Mouse (Mus musculus) kidney, postnatal 10 days (tissue): ENCODE measurements around the gene Ifi208.
"Not testable (repeated sequence)": the region's sequence is repeated elsewhere in the genome, so short reads cannot be mapped to it uniquely, and the experiment has no call there.

ENCODE experiments used
- DNase-seq: peaks from one replicate; pipeline ENCODE4 v3.0.0; 2021; ENCODE audit warnings: mixed read lengths

The Ifi208 gene

GRCm38 (mm10) chr1:173673458-173674097, at the start of gene Ifi208:
Gene Ifi208 (plus strand): TSS chr1:173673675.
- not testable (repeated sequence) for DNase-seq

GRCm38 (mm10) chr1:173624052-173624451, 49.4 kb upstream of the Ifi208 start:
- DNase-seq = no peak

GRCm38 (mm10) chr1:173626686-173627085, 46.8 kb upstream of the Ifi208 start:
- no peak for DNase-seq

- DNase-seq = not testable (repeated sequence)
Observed at GRCm38 (mm10) chr1:173630622-173631021, 42.9 kb upstream of the Ifi208 start, which contains the start of gene Ifi209. Gene Ifi209 (plus strand): TSS chr1:173630917.

- DNase-seq = no peak
Observed at GRCm38 (mm10) chr1:173633969-173634645, 39.4 kb upstream of the Ifi208 start.

GRCm38 (mm10) chr1:173645393-173645792, 28.1 kb upstream of the Ifi208 start:
- DNase-seq = no peak

GRCm38 (mm10) chr1:173657973-173658372, 15.5 kb upstream of the Ifi208 start:
- no peak for DNase-seq

- not testable (repeated sequence) for DNase-seq
Observed at GRCm38 (mm10) chr1:173678605-173679004, 5.1 kb downstream of the Ifi208 start.

GRCm38 (mm10) chr1:173694270-173694669, 20.8 kb downstream of the Ifi208 start:
- DNase-seq = no peak

GRCm38 (mm10) chr1:173733219-173733618, 59.7 kb downstream of the Ifi208 start:
- peak; percentile 24 for DNase-seq

- DNase-seq = not testable (repeated sequence)
Observed at GRCm38 (mm10) chr1:173735015-173735414, 61.5 kb downstream of the Ifi208 start.

- no peak for DNase-seq
Observed at GRCm38 (mm10) chr1:173736986-173737385, 63.5 kb downstream of the Ifi208 start.

- DNase-seq = no peak
Observed at GRCm38 (mm10) chr1:173740537-173740936, 67.1 kb downstream of the Ifi208 start.

- no peak for DNase-seq
Observed at GRCm38 (mm10) chr1:173741656-173742055, 68.2 kb downstream of the Ifi208 start, which contains the start of gene Ifi207. Gene Ifi207 (minus strand): TSS chr1:173741747.

GRCm38 (mm10) chr1:173742262-173742661, 68.8 kb downstream of the Ifi208 start:
- DNase-seq = no peak
